8 mouse cellular contexts compared by ENCODE assay signal in the genomic region with DNA sequence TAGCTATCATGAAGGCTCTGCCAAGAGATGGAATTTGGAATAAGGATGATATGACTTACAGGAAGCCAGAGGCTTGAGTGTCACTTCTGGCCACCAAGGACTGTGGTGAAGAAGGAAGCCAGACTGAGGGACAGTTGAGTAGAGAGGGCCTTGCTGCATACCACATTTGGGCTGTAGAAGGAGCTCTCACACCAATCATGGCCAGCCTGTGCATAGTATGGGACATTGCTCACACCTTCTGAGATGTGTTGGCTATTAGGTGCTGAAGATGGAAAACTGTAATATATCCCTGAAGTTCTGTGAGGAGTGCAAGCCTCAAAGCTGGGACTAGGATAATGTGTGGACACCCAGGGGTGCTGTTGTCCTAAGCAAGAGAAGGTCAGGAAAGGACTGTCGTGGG. TPM values are rescaled to one million over a fixed set of nuclear protein-coding genes. Genes with fewer than 3 reads are reported as not detected.
A peak's percentile ranks its signal among the peaks of the same experiment; 100 is the strongest.
DNase-seq lines count a peak whose midpoint lies in the region; TF ChIP-seq lines count a peak whose summit lies in the region.

No protein-coding gene starts in this region.

- no peak overlapping the region for H3K27ac ChIP-seq in gastrocnemius, adult 2 months

- DNase-seq in gastrocnemius, adult 2 months: peak; percentile 28
- DNase-seq in gastrocnemius, adult 8-10 months (ENCODE audit: low spot score in 2 of 2): no peak
- peak; percentile 38 for DNase-seq in A20 (ENCODE audit: low read depth, low spot score)
- peak; percentile 53 for DNase-seq in brain, embryonic 14.5 days (ENCODE audit: low read depth)
- DNase-seq in kidney, adult 11 months: peak; percentile 24
- DNase-seq in lung, postnatal 14 days: peak; percentile 39
- DNase-seq in natural killer cell, adult 2 months (ENCODE audit: low spot score in 2 of 2): no peak
- DNase-seq in thymus, adult 18-20 months: no peak

- TF ChIP-seq POLR2A in brain, embryonic 14.5 days (IDR thresholded peaks at IDR 0.05; ENCODE audit: borderline replicate concordance, extremely low read depth, insufficient read depth, insufficient read length, poor library complexity, severe bottlenecking): no peak

- intact Hi-C loops in gastrocnemius, adult 2 months (cut with DNase I): no loop called here

- no peak overlapping the region for H3K4me3 ChIP-seq in gastrocnemius, adult 2 months

- peak; percentile 58 for TF ChIP-seq CTCF in gastrocnemius, adult 2 months (IDR thresholded peaks at IDR 0.05)
- peak; percentile 68; the same call in 1 of the 2 replicates for TF ChIP-seq CTCF in brain, embryonic 14.5 days (IDR thresholded peaks at IDR 0.05; ENCODE audit: borderline replicate concordance, extremely low read depth, insufficient read depth, insufficient read length)

RNA-seq across cellular contexts. Expression of a gene that starts 13.9 kb away (rescaled TPM):
- total RNA-seq in gastrocnemius, adult 2 months (2021): 10 to 100 TPM; 10.2 to 11.1 TPM
- total RNA-seq in gastrocnemius, adult 8-10 months (2022): 10 to 100 TPM; 10.1 to 12.5 (median 10.7) TPM
- polyA plus RNA-seq in brain, embryonic 14.5 days (2012; rRNA removed): 14.2 and 21.6 TPM in 2 replicates

RNA-seq across cellular contexts. Expression of a gene that starts 20.9 kb away (rescaled TPM):
- 10 to 100 TPM; 11.8 to 14.4 TPM for total RNA-seq in gastrocnemius, adult 2 months (2021)
- 10 to 100 TPM; 10.9 to 15.6 (median 11.8) TPM for total RNA-seq in gastrocnemius, adult 8-10 months (2022)
- polyA plus RNA-seq in brain, embryonic 14.5 days (2012; rRNA removed): 30.9 and 32.6 TPM in 2 replicates

Comparison
In these comparisons a context has a peak if more than half of its experiments do, and no peak if none do; other contexts are left out.
1. DNase-seq: peak in gastrocnemius, adult 2 months (single experiment), A20 (single experiment), brain, embryonic 14.5 days (single experiment), kidney, adult 11 months (single experiment) and lung, postnatal 14 days (single experiment); none in gastrocnemius, adult 8-10 months (0 of 2), natural killer cell, adult 2 months (0 of 2) and thymus, adult 18-20 months (0 of 2).